Mouse (Mus musculus) spleen, adult 18-20 months (tissue): ENCODE results near the gene Hhip.
"Not testable (repeated sequence)": the region's sequence is repeated elsewhere in the genome, so short reads cannot be mapped to it uniquely, and the experiment has no call there.

ENCODE experiments used
- DNase-seq, 2 experiments: peaks; one replicate each; pipeline ENCODE4 v3.0.0; 2022; ENCODE audit warnings: mixed read lengths in 2 of 2

Gene Hhip

GRCm38 (mm10) chr8:79992121-79992848 is 65.5 kb downstream of the Hhip start:
- DNase-seq, result no peak

GRCm38 (mm10) chr8:79991420-79991819 is 66.4 kb downstream of the Hhip start:
- not testable (repeated sequence) for DNase-seq

- DNase-seq, result no peak
Measured at GRCm38 (mm10) chr8:79984946-79985345, 72.9 kb downstream of the Hhip start.

GRCm38 (mm10) chr8:79982144-79982543 is 75.7 kb downstream of the Hhip start:
- no peak for DNase-seq

GRCm38 (mm10) chr8:79966159-79966558 is 91.6 kb downstream of the Hhip start:
- no peak for DNase-seq

DNA sequence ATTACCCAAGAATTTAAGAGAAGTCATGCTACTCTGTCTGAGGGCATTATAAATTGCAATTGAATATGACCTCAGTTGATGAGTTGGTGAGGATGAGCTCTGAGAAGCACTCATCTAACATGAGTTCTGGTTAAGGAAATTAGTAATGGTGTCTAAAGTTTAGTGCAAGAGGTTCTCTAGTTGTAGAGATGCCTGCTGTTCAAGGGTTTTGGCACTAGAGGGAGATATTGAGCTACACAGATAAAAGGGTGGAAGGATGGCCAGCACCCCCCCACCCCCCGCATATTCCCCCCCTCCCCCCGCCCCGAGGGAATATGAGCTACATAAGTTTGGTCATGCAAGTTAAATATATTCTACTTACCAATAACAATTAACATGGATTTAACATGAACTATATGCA is 104.9 kb downstream of the Hhip start:
- DNase-seq, result peak in 1 of 2 experiments; percentile 10

GRCm38 (mm10) chr8:79950376-79950775 is 107.4 kb downstream of the Hhip start:
- no peak for DNase-seq

- DNase-seq, result no peak
Measured at GRCm38 (mm10) chr8:79945501-79946076, 112.2 kb downstream of the Hhip start.

DNA sequence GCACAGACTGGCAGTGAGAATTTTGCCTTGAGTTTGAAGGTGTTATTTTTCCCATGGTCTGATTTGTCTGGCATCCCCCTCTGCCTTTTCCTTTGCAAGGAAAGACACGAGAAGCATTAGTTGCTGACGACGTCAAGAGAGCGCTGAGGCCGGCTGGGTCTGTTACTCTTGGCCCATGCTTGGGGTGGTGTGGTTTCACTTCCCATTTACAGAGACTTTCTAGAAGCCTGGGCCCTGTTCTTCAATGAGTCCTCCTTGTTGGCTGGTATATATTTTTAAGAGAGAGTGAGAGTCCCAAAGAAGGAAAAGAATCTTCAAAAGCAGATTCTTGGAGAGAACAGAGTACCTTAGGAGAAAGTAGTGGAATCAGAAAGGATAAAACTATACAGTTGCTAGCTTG is 116.7 kb downstream of the Hhip start:
- DNase-seq, result no peak

GRCm38 (mm10) chr8:79936856-79937445 is 120.9 kb downstream of the Hhip start:
- DNase-seq, result no peak

GRCm38 (mm10) chr8:79935793-79936192 is 122.0 kb downstream of the Hhip start:
- DNase-seq, result no peak

GRCm38 (mm10) chr8:79929202-79929601 is 128.6 kb downstream of the Hhip start:
- no peak for DNase-seq

- no peak for DNase-seq
Measured at GRCm38 (mm10) chr8:79917211-79917610, 140.6 kb downstream of the Hhip start.
